Mouse (Mus musculus): ENCODE data around the gene S100a14.

GRCm38 (mm10) chr3:90505216-90505615 lies 21.4 kb upstream of the S100a14 start:
- TF ChIP-seq CTCF (IDR thresholded peaks at IDR 0.05; ENCODE audit: low read depth, low read length), result no peak
- no peak for TF ChIP-seq EP300 (IDR thresholded peaks at IDR 0.05; ENCODE audit: insufficient read depth, low read depth, low read length)

Data from ES-Bruce4 (cell line).